Mouse (Mus musculus) monocyte, adult 5-6 weeks (primary cell): ENCODE results near the gene Eif4e3. TPM values are rescaled to one million over a fixed set of nuclear protein-coding genes. Genes with fewer than 3 reads are reported as not detected.

Experiments used
- ATAC-seq: fragments of 153-309, 156-312 bp; replicated peaks from 2 replicates; pipeline ENCODE4 v1.8.0; 2017; ENCODE audit warnings: mild to moderate bottlenecking; ENCODE audit not compliant: low TSS enrichment, insufficient number of reproducible peaks, severe bottlenecking, poor library complexity, low FRiP score
- total RNA-seq: library from RNA; stranded (forward); fragments of 200-1000, 200-491, 200-594 nt; gene quantifications from 3 replicates; pipeline ENCODE4 v1.2.3, GENCODE M21; 2017

Gene Eif4e3
- total RNA-seq, 1 experiment from 2014 or later, result 30.5 TPM

DNA sequence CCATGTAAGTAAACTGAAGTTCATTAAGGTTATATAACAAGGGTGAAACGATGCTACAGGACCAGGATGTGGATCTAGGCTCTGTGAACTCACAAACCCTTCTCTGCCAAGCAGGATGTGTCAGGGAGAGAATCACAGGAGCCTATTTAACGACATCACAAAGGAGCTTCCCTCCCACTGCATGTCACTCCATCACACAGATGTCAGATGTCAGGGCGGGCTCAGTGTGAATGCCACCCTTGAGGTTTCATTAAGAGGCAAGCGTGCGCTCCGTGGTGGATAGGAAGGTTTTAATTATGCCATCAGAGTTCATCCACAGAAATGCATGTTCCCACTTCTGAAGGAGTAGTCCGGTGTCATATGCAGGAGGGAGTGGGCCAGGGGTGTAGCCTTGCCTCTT is 60.5 kb downstream of the Eif4e3 start:
- ATAC-seq, result no peak

- no peak for ATAC-seq
These were observed 61.8 kb downstream of the Eif4e3 start for GRCm38 (mm10) chr6:99604758-99605157.

GRCm38 (mm10) chr6:99602434-99602833 is 64.1 kb downstream of the Eif4e3 start:
- ATAC-seq, result no peak

- ATAC-seq, result no peak
These were observed 65.7 kb downstream of the Eif4e3 start for GRCm38 (mm10) chr6:99600886-99601285.

GRCm38 (mm10) chr6:99600168-99600793 is 66.3 kb downstream of the Eif4e3 start:
- ATAC-seq, result 0 out of 2 replicates have a peak, but pooled peaks have one; percentile 40

DNA sequence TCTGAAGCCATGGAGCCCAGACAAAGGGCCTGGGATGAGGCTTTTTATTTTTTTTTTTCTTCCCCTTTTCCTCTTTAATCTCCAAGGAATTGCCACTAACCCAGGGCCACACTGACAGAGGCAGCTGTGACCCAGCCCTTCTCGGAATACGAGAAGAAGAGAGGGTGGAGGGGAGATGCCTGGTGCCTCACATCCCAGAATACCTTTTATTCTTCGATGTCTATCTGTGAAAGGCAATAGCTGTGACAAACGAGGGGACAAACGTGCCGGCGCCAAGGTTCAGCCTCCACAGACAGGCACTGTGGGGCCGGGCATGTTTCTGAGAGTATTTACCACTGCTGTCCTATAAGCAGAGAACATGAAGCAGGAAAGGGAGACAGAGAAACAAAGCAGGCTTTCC is 66.9 kb downstream of the Eif4e3 start:
- no peak for ATAC-seq

GRCm38 (mm10) chr6:99599229-99599628 is 67.3 kb downstream of the Eif4e3 start:
- no peak for ATAC-seq

- no peak for ATAC-seq
These were observed 89.5 kb downstream of the Eif4e3 start for GRCm38 (mm10) chr6:99577040-99577439.

- ATAC-seq, result no peak
These were observed 90.9 kb downstream of the Eif4e3 start for GRCm38 (mm10) chr6:99575633-99576032.

Other genes with a start within 250 kb of the Eif4e3 start
- gene Foxp1, start 144.1 kb downstream of the Eif4e3 start, total RNA-seq, result 75.1 to 154 TPM (median 114 TPM) in 3 replicates
- gene Gm20696, start within 50 bp of the Eif4e3 start, total RNA-seq, result 12.8 to 26.5 TPM (median 21.5 TPM) in 3 replicates
- not detected in 3 replicates for gene Gpr27, start 25.9 kb upstream of the Eif4e3 start, total RNA-seq
- gene Prok2, start 59.6 kb upstream of the Eif4e3 start, total RNA-seq, result not detected in 3 replicates